Mouse (Mus musculus): Measurements from ENCODE around the gene Slc9a3. TPM values are rescaled to one million over a fixed set of nuclear protein-coding genes. Genes with fewer than 3 reads are reported as not detected.

Gene Slc9a3
- polyA plus RNA-seq, 1 experiment from 2014 or later = 0.23 TPM

- no peaks in the 10 kb centered on the region for H3K9me3 ChIP-seq (ENCODE audit: control insufficient read depth, low read length)
- H3K36me3 ChIP-seq (ENCODE audit: control insufficient read depth, insufficient read depth, low read length) = no peaks in the 10 kb centered on the region
- H3K27me3 ChIP-seq (ENCODE audit: control insufficient read depth, insufficient read depth, low read length) = no peaks in the 10 kb centered on the region
- H3K27ac ChIP-seq (ENCODE audit: low read depth, low read length) = no peak overlapping the region
- no peak overlapping the region for H3K4me3 ChIP-seq (ENCODE audit: low read length)
- WGBS = 77% methylated on average over 7 of the region's 7 CpGs
- no peak for ATAC-seq (ENCODE audit: low FRiP score, low TSS enrichment)
- no peak overlapping the region for H3K4me2 ChIP-seq (replicated peaks; ENCODE audit: low read depth, low read length)
- no peak overlapping the region for H3K9ac ChIP-seq (ENCODE audit: low read depth, low read length)
- no peaks in the 10 kb centered on the region for H3K4me1 ChIP-seq (ENCODE audit: control insufficient read depth, insufficient read depth, low read length)
These were observed 17.8 kb downstream of the Slc9a3 start for GRCm38 (mm10) chr13:74138906-74139647.

GRCm38 (mm10) chr13:74140793-74141192 is 19.5 kb downstream of the Slc9a3 start:
- no peak for ATAC-seq (ENCODE audit: low FRiP score, low TSS enrichment)
- Histone ChIP-seq H3K4me2 (replicated peaks; ENCODE audit: low read depth, low read length) (no peak overlapping the region), H3K27me3 (ENCODE audit: control insufficient read depth, insufficient read depth, low read length) (no peaks in the 10 kb centered on the region), H3K36me3 (ENCODE audit: control insufficient read depth, insufficient read depth, low read length) (no peaks in the 10 kb centered on the region), H3K4me1 (ENCODE audit: control insufficient read depth, insufficient read depth, low read length) (0 out of 2 replicates have a peak, but pooled peaks cover 4% of the 10 kb centered on the region), H3K9ac (ENCODE audit: low read depth, low read length) (no peak overlapping the region), H3K9me3 (ENCODE audit: control insufficient read depth, low read length) (no peaks in the 10 kb centered on the region), H3K27ac (ENCODE audit: low read depth, low read length) (no peak overlapping the region), H3K4me3 (ENCODE audit: low read length) (no peak overlapping the region)
- WGBS = 93% methylated on average over 6 of the region's 6 CpGs

- Histone ChIP-seq H3K9ac (ENCODE audit: low read depth, low read length) (no peak overlapping the region), H3K27me3 (ENCODE audit: control insufficient read depth, insufficient read depth, low read length) (no peaks in the 10 kb centered on the region), H3K27ac (ENCODE audit: low read depth, low read length) (peak overlapping the region; percentile 71; the same call in 1 of the 2 replicates), H3K4me1 (ENCODE audit: control insufficient read depth, insufficient read depth, low read length) (0 out of 2 replicates have a peak, but pooled peaks cover 4% of the 10 kb centered on the region), H3K4me2 (replicated peaks; ENCODE audit: low read depth, low read length) (no peak overlapping the region), H3K36me3 (ENCODE audit: control insufficient read depth, insufficient read depth, low read length) (no peaks in the 10 kb centered on the region), H3K4me3 (ENCODE audit: low read length) (no peak overlapping the region), H3K9me3 (ENCODE audit: control insufficient read depth, low read length) (no peaks in the 10 kb centered on the region)
- WGBS = 58% methylated on average over 3 of the region's 3 CpGs
- ATAC-seq (ENCODE audit: low FRiP score, low TSS enrichment) = no peak
These were observed 22.0 kb downstream of the Slc9a3 start for GRCm38 (mm10) chr13:74143282-74143681.

DNA sequence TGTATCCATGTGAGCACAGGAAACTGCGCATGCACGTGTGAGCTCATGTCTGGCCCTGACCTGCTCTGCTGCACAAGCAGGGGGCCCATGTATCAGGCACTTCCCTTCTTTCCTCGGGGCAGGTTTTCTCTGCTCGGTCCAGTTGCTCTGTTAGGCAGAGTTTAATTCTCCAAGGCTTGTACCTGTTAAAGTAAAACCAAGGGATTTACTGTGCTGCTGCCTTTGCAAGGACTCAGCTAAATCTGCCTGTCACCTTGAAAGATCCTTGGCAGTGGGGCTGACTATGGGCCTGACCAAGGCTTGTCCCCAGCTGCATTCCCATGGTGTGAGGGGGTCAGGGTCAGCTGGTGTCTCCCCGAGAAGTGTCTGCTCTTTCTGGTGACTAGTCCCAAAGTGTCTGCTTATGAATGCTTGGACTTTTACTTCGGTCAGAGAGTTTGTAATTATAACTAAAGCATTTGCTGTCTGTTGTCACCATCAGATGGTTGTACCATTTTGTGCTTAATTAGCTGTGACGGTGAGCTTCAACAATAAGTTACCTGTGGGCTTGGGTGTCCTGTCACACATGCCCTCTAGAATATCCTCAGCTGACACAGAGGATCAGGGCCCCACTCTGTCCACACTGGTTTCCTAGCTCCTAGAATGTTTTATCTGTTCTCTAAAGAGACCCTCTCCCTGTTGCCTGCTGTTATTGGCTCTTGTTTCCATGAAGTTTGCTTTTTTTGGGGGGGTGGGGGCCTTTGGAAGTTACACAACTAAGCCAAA is 23.0 kb downstream of the Slc9a3 start:
- Histone ChIP-seq H3K4me3 (ENCODE audit: low read length) (no peak overlapping the region), H3K27me3 (ENCODE audit: control insufficient read depth, insufficient read depth, low read length) (no peaks in the 10 kb centered on the region), H3K27ac (ENCODE audit: low read depth, low read length) (peak overlapping the region; percentile 71), H3K36me3 (ENCODE audit: control insufficient read depth, insufficient read depth, low read length) (no peaks in the 10 kb centered on the region), H3K9ac (ENCODE audit: low read depth, low read length) (no peak overlapping the region), H3K4me2 (replicated peaks; ENCODE audit: low read depth, low read length) (no peak overlapping the region), H3K4me1 (ENCODE audit: control insufficient read depth, insufficient read depth, low read length) (0 out of 2 replicates have a peak, but pooled peaks cover 4% of the 10 kb centered on the region), H3K9me3 (ENCODE audit: control insufficient read depth, low read length) (no peaks in the 10 kb centered on the region)
- ATAC-seq (ENCODE audit: low FRiP score, low TSS enrichment) = peak; percentile 89
- WGBS = 56% methylated on average over 7 of the region's 7 CpGs

GRCm38 (mm10) chr13:74145983-74146622 is 24.8 kb downstream of the Slc9a3 start:
- Histone ChIP-seq H3K9ac (ENCODE audit: low read depth, low read length) (no peak overlapping the region), H3K27me3 (ENCODE audit: control insufficient read depth, insufficient read depth, low read length) (no peaks in the 10 kb centered on the region), H3K4me3 (ENCODE audit: low read length) (no peak overlapping the region), H3K36me3 (ENCODE audit: control insufficient read depth, insufficient read depth, low read length) (no peaks in the 10 kb centered on the region), H3K27ac (ENCODE audit: low read depth, low read length) (no peak overlapping the region), H3K4me1 (ENCODE audit: control insufficient read depth, insufficient read depth, low read length) (0 out of 2 replicates have a peak, but pooled peaks cover 4% of the 10 kb centered on the region), H3K9me3 (ENCODE audit: control insufficient read depth, low read length) (no peaks in the 10 kb centered on the region), H3K4me2 (replicated peaks; ENCODE audit: low read depth, low read length) (no peak overlapping the region)
- WGBS = 66% methylated on average over 3 of the region's 3 CpGs
- no peak for ATAC-seq (ENCODE audit: low FRiP score, low TSS enrichment)

- Histone ChIP-seq H3K27me3 (ENCODE audit: control insufficient read depth, insufficient read depth, low read length) (no peaks in the 10 kb centered on the region), H3K4me1 (ENCODE audit: control insufficient read depth, insufficient read depth, low read length) (0 out of 2 replicates have a peak, but pooled peaks cover 4% of the 10 kb centered on the region), H3K4me3 (ENCODE audit: low read length) (no peak overlapping the region), H3K4me2 (replicated peaks; ENCODE audit: low read depth, low read length) (no peak overlapping the region), H3K27ac (ENCODE audit: low read depth, low read length) (no peak overlapping the region), H3K9me3 (ENCODE audit: control insufficient read depth, low read length) (no peaks in the 10 kb centered on the region), H3K36me3 (ENCODE audit: control insufficient read depth, insufficient read depth, low read length) (no peaks in the 10 kb centered on the region), H3K9ac (ENCODE audit: low read depth, low read length) (no peak overlapping the region)
- no peak for ATAC-seq (ENCODE audit: low FRiP score, low TSS enrichment)
- 85% methylated on average over 2 of the region's 2 CpGs for WGBS
These were observed 26.1 kb downstream of the Slc9a3 start for GRCm38 (mm10) chr13:74147327-74147726.

GRCm38 (mm10) chr13:74166348-74167056 is 45.2 kb downstream of the Slc9a3 start:
- H3K9ac ChIP-seq (ENCODE audit: low read depth, low read length) = peak overlapping the region; percentile 54; the same call in 1 of the 2 replicates
- peaks cover 9% of the 10 kb centered on the region for H3K36me3 ChIP-seq (ENCODE audit: control insufficient read depth, insufficient read depth, low read length)
- H3K4me2 ChIP-seq (replicated peaks; ENCODE audit: low read depth, low read length) = peak overlapping the region; percentile 73
- no peak overlapping the region for H3K27ac ChIP-seq (ENCODE audit: low read depth, low read length)
- H3K27me3 ChIP-seq (ENCODE audit: control insufficient read depth, insufficient read depth, low read length) = no peaks in the 10 kb centered on the region
- 11% methylated on average over 19 of the region's 19 CpGs for WGBS
- H3K9me3 ChIP-seq (ENCODE audit: control insufficient read depth, low read length) = no peaks in the 10 kb centered on the region
- H3K4me1 ChIP-seq (ENCODE audit: control insufficient read depth, insufficient read depth, low read length) = no peaks in the 10 kb centered on the region
- peak; percentile 79 for ATAC-seq (ENCODE audit: low FRiP score, low TSS enrichment)
- H3K4me3 ChIP-seq (ENCODE audit: low read length) = peak overlapping the region; percentile 45

GRCm38 (mm10) chr13:74167057-74167413 is 45.8 kb downstream of the Slc9a3 start:
- ATAC-seq (ENCODE audit: low FRiP score, low TSS enrichment) = peak; percentile 39
- WGBS = 14% methylated on average over 8 of the region's 9 CpGs

More at GRCm38 (mm10) chr13:74167057-74167413, 45.8 kb downstream of the Slc9a3 start:
- Histone ChIP-seq H3K4me2 (replicated peaks; ENCODE audit: low read depth, low read length) (peak overlapping the region; percentile 73), H3K36me3 (ENCODE audit: control insufficient read depth, insufficient read depth, low read length) (peaks cover 14% of the 10 kb centered on the region), H3K9me3 (ENCODE audit: control insufficient read depth, low read length) (no peaks in the 10 kb centered on the region), H3K4me3 (ENCODE audit: low read length) (peak overlapping the region; percentile 45), H3K9ac (ENCODE audit: low read depth, low read length) (peak overlapping the region; percentile 54; the same call in 1 of the 2 replicates), H3K27ac (ENCODE audit: low read depth, low read length) (no peak overlapping the region), H3K27me3 (ENCODE audit: control insufficient read depth, insufficient read depth, low read length) (no peaks in the 10 kb centered on the region), H3K4me1 (ENCODE audit: control insufficient read depth, insufficient read depth, low read length) (no peaks in the 10 kb centered on the region)
